Mouse (Mus musculus) heart, embryonic 14.5 days (tissue): ENCODE data around the gene Chd4. TPM values are rescaled to one million over a fixed set of nuclear protein-coding genes. Genes with fewer than 3 reads are reported as not detected.

Experiments
- ATAC-seq: fragments of 200-750 bp; cut with Nextera tagmentation; 2 replicates; pipeline ENCODE4 v1.8.0; 2017; ENCODE audit warnings: low read depth, moderate TSS enrichment; ENCODE audit not compliant: insufficient number of reproducible peaks, insufficient read depth, low FRiP score
- H3K27ac ChIP-seq, 2 experiments: fragments of 200-500 bp in 1 of 2; fragments of 300-500 bp in 1 of 2; sonication (generic) in 1 of 2; replicated peaks in 1 of 2; 2 replicates each; pipeline ENCODE4 v1.5.1; 2012 to 2014; ENCODE audit warnings: low read depth in 2 of 2, low read length in 2 of 2, control low read depth in 1 of 2, mild to moderate bottlenecking in 1 of 2, mixed read lengths in 1 of 2; ENCODE audit not compliant: control insufficient read depth in 1 of 2, insufficient read depth in 1 of 2
- H3K27me3 ChIP-seq: fragments of 300-500 bp; sonication (generic); 2 replicates; pipeline ENCODE4 v1.6.1; 2014; ENCODE audit warnings: mild to moderate bottlenecking, low read length, control low read depth; ENCODE audit not compliant: control insufficient read depth, insufficient read depth
- H3K36me3 ChIP-seq: fragments of 300-500 bp; sonication (generic); 2 replicates; pipeline ENCODE4 v1.6.1; 2014; ENCODE audit warnings: mild to moderate bottlenecking, control low read depth, low read length, mixed read lengths; ENCODE audit not compliant: control insufficient read depth, insufficient read depth
- H3K4me1 ChIP-seq, 2 experiments: fragments of 200-500 bp in 1 of 2; fragments of 300-500 bp in 1 of 2; sonication (generic) in 1 of 2; 2 replicates each; pipeline ENCODE4 v1.6.1; 2012 to 2014; ENCODE audit warnings: low read length in 2 of 2, control low read depth in 1 of 2, mixed read lengths in 1 of 2; ENCODE audit not compliant: control insufficient read depth in 2 of 2, insufficient read depth in 2 of 2
- H3K4me2 ChIP-seq: fragments of 300-500 bp; sonication (generic); 2 replicates; pipeline ENCODE4 v1.6.1; 2014; ENCODE audit warnings: mild to moderate bottlenecking, low read length
- H3K4me3 ChIP-seq, 2 experiments: fragments of 200-500 bp in 1 of 2; fragments of 300-500 bp in 1 of 2; sonication (generic) in 1 of 2; 2 replicates each; pipeline ENCODE4 v1.5.1; 2012 to 2014; ENCODE audit warnings: low read length in 2 of 2, mild to moderate bottlenecking in 2 of 2, control low read depth in 1 of 2, low read depth in 1 of 2, moderate library complexity in 1 of 2; ENCODE audit not compliant: control insufficient read depth in 1 of 2, insufficient read depth in 1 of 2
- H3K9ac ChIP-seq: fragments of 300-500 bp; sonication (generic); 2 replicates; pipeline ENCODE4 v1.6.1; 2014; ENCODE audit warnings: mild to moderate bottlenecking, low read length
- H3K9me3 ChIP-seq: fragments of 300-500 bp; sonication (generic); 2 replicates; pipeline ENCODE4 v1.6.1; 2016; ENCODE audit warnings: low read length, control low read depth; ENCODE audit not compliant: control insufficient read depth
- WGBS: fragments of 180-500 bp; shearing (Covaris S2); extraction: QIAGEN DNeasy Blood & Tissue Kit; methylation state at CpG from one replicate; pipeline ENCODE4 v1.1.7; 2014; 5-methylcytosine and 5-hydroxymethylcytosine counted together
- polyA plus RNA-seq: library from polyadenylated mRNA; unstranded; fragments of >200 nt; fragmentation: Nextera tagmentation; extraction: Ambion mirVana; gene quantifications from 2 replicates; pipeline ENCODE4 v1.2.1, GENCODE M21; 2014

Gene Chd4
- polyA plus RNA-seq, 1 experiment from 2014 or later = 67.4 TPM

GRCm38 (mm10) chr6:125129710-125130402 is 34.1 kb downstream of the Chd4 start:
- H3K4me3 ChIP-seq = no peak overlapping the region
- ATAC-seq = no peak
- H3K36me3 ChIP-seq = peaks cover 74% of the 10 kb centered on the region
- H3K9me3 ChIP-seq = no peaks in the 10 kb centered on the region
- H3K4me2 ChIP-seq = no peak overlapping the region
- H3K9ac ChIP-seq = no peak overlapping the region
- H3K27ac ChIP-seq = no peak overlapping the region
- 81% methylated on average over 19 of the region's 20 CpGs for WGBS
- no peaks in the 10 kb centered on the region for H3K27me3 ChIP-seq
- H3K4me1 ChIP-seq = peaks cover 0 to 12% of the 10 kb centered on the region in 2 experiments; a peak in 1 of 4 replicates

GRCm38 (mm10) chr6:125131302-125132156 is 35.7 kb downstream of the Chd4 start, which contains the start of gene Nop2:
Nop2 (plus strand) TSS chr6:125131909.
- peak; percentile 95 for ATAC-seq
- peaks cover 73% of the 10 kb centered on the region for H3K36me3 ChIP-seq
- H3K4me2 ChIP-seq = peak within 1 kb of the TSS; percentile 85
- peak within 1 kb of the TSS; percentile 88 for H3K9ac ChIP-seq
- H3K27ac ChIP-seq = peak within 1 kb of the TSS; percentile 81 to 86
- H3K4me1 ChIP-seq = peaks cover 0 to 12% of the 10 kb centered on the region in 2 experiments; a peak in 1 of 4 replicates
- no peaks in the 10 kb centered on the region for H3K27me3 ChIP-seq
- H3K9me3 ChIP-seq = no peaks in the 10 kb centered on the region
- H3K4me3 ChIP-seq = peak within 1 kb of the TSS; percentile 64 to 75
- under 1% methylated on average over 65 of the region's 66 CpGs for WGBS

GRCm38 (mm10) chr6:125132470-125132869 is 36.7 kb downstream of the Chd4 start:
- Histone ChIP-seq H3K27me3 (no peaks in the 10 kb centered on the region), H3K4me3 (peak overlapping the region; percentile 64 to 75), H3K36me3 (peaks cover 73% of the 10 kb centered on the region), H3K27ac (no peak overlapping the region; a peak in 1 of 4 replicates), H3K4me2 (peak overlapping the region; percentile 85), H3K4me1 (peaks cover 0 to 12% of the 10 kb centered on the region in 2 experiments; a peak in 1 of 4 replicates), H3K9ac (peak overlapping the region; percentile 88), H3K9me3 (no peaks in the 10 kb centered on the region)
- 5% methylated on average over 11 of the region's 11 CpGs for WGBS
- no peak for ATAC-seq

- 86% methylated on average over 19 of the region's 19 CpGs for WGBS
Observed at GRCm38 (mm10) chr6:125137002-125137671, 41.4 kb downstream of the Chd4 start.

GRCm38 (mm10) chr6:125139747-125140146 is 44.0 kb downstream of the Chd4 start:
- Histone ChIP-seq H3K4me3 (no peak overlapping the region), H3K9ac (no peak overlapping the region), H3K36me3 (peaks cover 95% of the 10 kb centered on the region), H3K4me2 (no peak overlapping the region), H3K27ac (no peak overlapping the region), H3K27me3 (no peaks in the 10 kb centered on the region), H3K9me3 (no peaks in the 10 kb centered on the region), H3K4me1 (peaks cover 0 to 3% of the 10 kb centered on the region in 2 experiments; a peak in 1 of 4 replicates)
- no peak for ATAC-seq
- 86% methylated on average over 7 of the region's 7 CpGs for WGBS

More at GRCm38 (mm10) chr6:125137002-125137671, 41.4 kb downstream of the Chd4 start:
- no peak overlapping the region for H3K27ac ChIP-seq
- no peak overlapping the region for H3K9ac ChIP-seq
- no peaks in the 10 kb centered on the region for H3K9me3 ChIP-seq
- no peak overlapping the region for H3K4me2 ChIP-seq
- H3K27me3 ChIP-seq = no peaks in the 10 kb centered on the region
- ATAC-seq = no peak
- no peak overlapping the region for H3K4me3 ChIP-seq
- H3K4me1 ChIP-seq = peaks cover 0 to 12% of the 10 kb centered on the region in 2 experiments; a peak in 1 of 4 replicates
- peaks cover 89% of the 10 kb centered on the region for H3K36me3 ChIP-seq

GRCm38 (mm10) chr6:125142436-125142835 is 46.7 kb downstream of the Chd4 start:
- H3K36me3 ChIP-seq = peaks cover 70% of the 10 kb centered on the region
- WGBS = 88% methylated on average over 8 of the region's 8 CpGs
- no peaks in the 10 kb centered on the region for H3K9me3 ChIP-seq
- no peak overlapping the region for H3K4me2 ChIP-seq
- H3K27ac ChIP-seq = no peak overlapping the region
- H3K4me1 ChIP-seq = peaks cover 14 to 23% of the 10 kb centered on the region in 2 experiments
- no peaks in the 10 kb centered on the region for H3K27me3 ChIP-seq
- no peak for ATAC-seq
- no peak overlapping the region for H3K9ac ChIP-seq
- no peak overlapping the region for H3K4me3 ChIP-seq

GRCm38 (mm10) chr6:125143128-125143527 is 47.3 kb downstream of the Chd4 start:
- H3K27ac ChIP-seq = no peak overlapping the region
- peaks cover 20 to 30% of the 10 kb centered on the region in 2 experiments for H3K4me1 ChIP-seq
- H3K4me2 ChIP-seq = no peak overlapping the region
- no peaks in the 10 kb centered on the region for H3K9me3 ChIP-seq
- H3K27me3 ChIP-seq = no peaks in the 10 kb centered on the region
- H3K36me3 ChIP-seq = peaks cover 64% of the 10 kb centered on the region
- 81% methylated on average over 3 of the region's 3 CpGs for WGBS
- ATAC-seq = no peak
- no peak overlapping the region for H3K9ac ChIP-seq
- no peak overlapping the region for H3K4me3 ChIP-seq
